Mouse (Mus musculus) spleen, adult 2 months (tissue): ENCODE measurements at regions not wholly inside any gene's neighbourhood (a gene's known extent, or its start where the extent isn't known, plus 50 kb on each side); places are given as distances from the start of the nearest gene placed in this dataset.

Experiments used
- DNase-seq, 2 experiments: peaks; one replicate each; pipeline versions ENCODE4 v3.0.0 to v3.0.0-alpha.2; 2012 to 2021; ENCODE audit warnings: low spot score in 2 of 2, low read depth in 1 of 2
- H3K27ac ChIP-seq: fragments of 200-500 bp; 2 replicates; pipeline ENCODE4 v1.5.1; 2012; ENCODE audit warnings: low read length, inconsistent platforms; ENCODE audit not compliant: insufficient read depth
- H3K27me3 ChIP-seq: fragments of 200-500 bp; 2 replicates; pipeline ENCODE4 v1.6.1; 2012; ENCODE audit warnings: mild to moderate bottlenecking, moderate library complexity, low read length, inconsistent platforms; ENCODE audit not compliant: control insufficient read depth, insufficient read depth
- H3K36me3 ChIP-seq: fragments of 200-500 bp; 2 replicates; pipeline ENCODE4 v1.6.1; 2012; ENCODE audit warnings: mild to moderate bottlenecking, low read length, inconsistent platforms; ENCODE audit not compliant: control insufficient read depth, insufficient read depth
- H3K4me1 ChIP-seq: fragments of 200-500 bp; 2 replicates; pipeline ENCODE4 v1.6.1; 2011; ENCODE audit warnings: inconsistent platforms; ENCODE audit not compliant: control insufficient read depth, insufficient read depth, insufficient read length
- H3K4me3 ChIP-seq: fragments of 200-500 bp; 2 replicates; pipeline ENCODE4 v1.5.1; 2011; ENCODE audit warnings: mild to moderate bottlenecking, inconsistent platforms; ENCODE audit not compliant: insufficient read depth, insufficient read length; ENCODE audit errors: extremely low read depth
- CTCF ChIP-seq: fragments of 200-500 bp; IDR thresholded peaks from 2 replicates; pipeline ENCODE4 v1.5.1; 2011; ENCODE audit warnings: mild to moderate bottlenecking, inconsistent platforms; ENCODE audit not compliant: insufficient read depth, insufficient read length, insufficient replicate concordance; ENCODE audit errors: extremely low read depth
- POLR2A ChIP-seq: fragments of 200-500 bp; IDR thresholded peaks from 2 replicates; pipeline ENCODE4 v1.6.1; 2011; ENCODE audit warnings: low read depth, low read length, inconsistent platforms
- WGBS: fragments of 180-500 bp; shearing (Covaris S2); methylation state at CpG from one replicate; pipeline ENCODE4 v1.1.7; 2018; 5-methylcytosine and 5-hydroxymethylcytosine counted together

DNA sequence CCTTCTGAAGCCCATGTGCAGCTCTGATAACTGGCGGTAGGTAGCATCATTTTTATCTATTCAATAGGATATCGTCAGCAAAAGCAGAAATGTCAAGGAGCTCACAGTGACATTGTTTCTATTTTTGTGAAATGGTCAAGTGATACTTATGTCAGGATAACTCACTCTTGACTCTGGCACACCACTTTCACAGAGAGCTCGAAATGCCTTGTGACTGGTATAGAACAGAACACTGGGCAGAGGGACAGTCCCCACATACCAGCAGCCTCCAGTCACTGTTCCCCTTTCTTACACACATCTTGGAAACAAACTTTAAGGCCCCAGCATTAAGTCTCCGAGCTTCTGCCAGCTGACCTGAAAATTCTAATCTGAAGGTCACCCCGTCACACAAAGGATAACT lies 115.1 kb upstream of the Id4 start:
- Histone ChIP-seq H3K27me3 (no peaks in the 10 kb centered on the region), H3K36me3 (no peaks in the 10 kb centered on the region), H3K4me3 (no peak overlapping the region), H3K27ac (no peak overlapping the region), H3K4me1 (no peaks in the 10 kb centered on the region)
- no peak for TF ChIP-seq POLR2A
- TF ChIP-seq CTCF = no peak
- no peak for DNase-seq
- WGBS = 83% methylated on average over 5 of the region's 5 CpGs

GRCm38 (mm10) chr13:48147061-48147460 lies 114.0 kb upstream of the Id4 start:
- no peak for DNase-seq
- 79% methylated on average over 7 of the region's 7 CpGs for WGBS
- no peaks in the 10 kb centered on the region for H3K27me3 ChIP-seq
- no peak overlapping the region for H3K27ac ChIP-seq
- TF ChIP-seq POLR2A (no peak), CTCF (no peak)
- no peaks in the 10 kb centered on the region for H3K4me1 ChIP-seq
- H3K36me3 ChIP-seq = no peaks in the 10 kb centered on the region
- H3K4me3 ChIP-seq = no peak overlapping the region

DNA sequence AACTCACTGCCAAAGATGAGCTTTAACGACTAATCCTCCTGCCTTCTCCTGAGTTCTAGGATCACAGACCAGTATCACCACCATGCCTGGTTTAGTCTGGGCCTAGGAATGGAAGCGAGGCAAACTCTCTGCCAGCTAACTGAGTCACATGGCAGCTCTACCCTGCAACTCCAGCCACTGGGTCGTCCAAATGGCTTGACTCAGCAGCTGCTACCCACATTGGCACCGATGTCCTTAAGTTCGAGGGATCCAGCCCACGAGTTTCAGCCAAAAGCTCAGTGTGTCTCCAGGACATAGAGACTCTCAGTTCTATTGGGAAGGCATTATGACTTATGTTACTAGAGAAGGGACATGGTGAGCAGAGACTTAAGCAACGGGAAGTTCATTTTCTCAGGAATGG lies 107.8 kb upstream of the Id4 start:
- no peaks in the 10 kb centered on the region for H3K27me3 ChIP-seq
- 78% methylated on average over 7 of the region's 7 CpGs for WGBS
- no peak overlapping the region for H3K27ac ChIP-seq
- DNase-seq = no peak
- H3K36me3 ChIP-seq = no peaks in the 10 kb centered on the region
- H3K4me3 ChIP-seq = no peak overlapping the region
- TF ChIP-seq CTCF (no peak), POLR2A (no peak)
- no peaks in the 10 kb centered on the region for H3K4me1 ChIP-seq

DNA sequence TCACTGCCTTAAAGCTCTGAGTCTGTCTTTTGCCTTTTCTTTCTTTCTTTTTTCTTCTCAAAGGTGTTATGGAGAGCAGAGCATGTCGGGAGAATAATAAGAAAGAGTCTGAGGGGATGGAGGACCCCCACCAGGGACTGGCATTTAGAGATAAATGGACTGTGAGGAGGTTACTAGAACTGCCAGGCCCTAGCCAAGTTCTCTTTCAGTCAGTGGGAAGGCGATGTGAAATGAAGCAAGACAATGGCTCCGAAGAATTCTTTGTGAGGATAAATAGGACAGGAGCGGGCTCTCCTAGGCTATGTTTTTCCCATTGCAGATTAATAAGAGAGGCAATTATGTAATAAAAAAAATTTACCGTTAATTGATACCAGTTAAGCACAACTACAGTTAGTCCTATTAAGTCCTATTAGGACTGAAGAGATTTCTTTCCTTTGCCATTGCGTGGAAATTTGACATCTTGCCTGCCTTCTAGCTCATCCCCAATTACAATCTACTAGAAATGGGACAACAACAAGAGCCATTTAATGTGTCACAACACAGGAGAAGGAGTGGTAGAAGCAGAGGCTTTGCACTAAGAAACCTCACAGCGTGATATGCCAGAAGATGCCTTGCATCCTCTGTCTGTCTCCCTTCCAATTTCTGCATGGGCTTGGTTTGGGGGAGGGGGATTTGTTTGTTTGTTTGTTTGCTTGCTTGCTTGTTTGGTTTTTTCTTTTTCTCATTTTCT lies 107.2 kb upstream of the Id4 start:
- H3K27me3 ChIP-seq = no peaks in the 10 kb centered on the region
- no peaks in the 10 kb centered on the region for H3K4me1 ChIP-seq
- H3K4me3 ChIP-seq = no peak overlapping the region
- H3K36me3 ChIP-seq = no peaks in the 10 kb centered on the region
- 86% methylated on average over 7 of the region's 7 CpGs for WGBS
- DNase-seq = no peak
- no peak overlapping the region for H3K27ac ChIP-seq
- TF ChIP-seq POLR2A = no peak
- no peak for TF ChIP-seq CTCF

GRCm38 (mm10) chr13:48154414-48155105 lies 106.5 kb upstream of the Id4 start:
- Histone ChIP-seq H3K4me3 (no peak overlapping the region), H3K4me1 (no peaks in the 10 kb centered on the region), H3K27ac (no peak overlapping the region), H3K36me3 (no peaks in the 10 kb centered on the region), H3K27me3 (no peaks in the 10 kb centered on the region)
- DNase-seq = no peak
- 66% methylated on average over 6 of the region's 6 CpGs for WGBS
- TF ChIP-seq CTCF = no peak
- TF ChIP-seq POLR2A = no peak

DNA sequence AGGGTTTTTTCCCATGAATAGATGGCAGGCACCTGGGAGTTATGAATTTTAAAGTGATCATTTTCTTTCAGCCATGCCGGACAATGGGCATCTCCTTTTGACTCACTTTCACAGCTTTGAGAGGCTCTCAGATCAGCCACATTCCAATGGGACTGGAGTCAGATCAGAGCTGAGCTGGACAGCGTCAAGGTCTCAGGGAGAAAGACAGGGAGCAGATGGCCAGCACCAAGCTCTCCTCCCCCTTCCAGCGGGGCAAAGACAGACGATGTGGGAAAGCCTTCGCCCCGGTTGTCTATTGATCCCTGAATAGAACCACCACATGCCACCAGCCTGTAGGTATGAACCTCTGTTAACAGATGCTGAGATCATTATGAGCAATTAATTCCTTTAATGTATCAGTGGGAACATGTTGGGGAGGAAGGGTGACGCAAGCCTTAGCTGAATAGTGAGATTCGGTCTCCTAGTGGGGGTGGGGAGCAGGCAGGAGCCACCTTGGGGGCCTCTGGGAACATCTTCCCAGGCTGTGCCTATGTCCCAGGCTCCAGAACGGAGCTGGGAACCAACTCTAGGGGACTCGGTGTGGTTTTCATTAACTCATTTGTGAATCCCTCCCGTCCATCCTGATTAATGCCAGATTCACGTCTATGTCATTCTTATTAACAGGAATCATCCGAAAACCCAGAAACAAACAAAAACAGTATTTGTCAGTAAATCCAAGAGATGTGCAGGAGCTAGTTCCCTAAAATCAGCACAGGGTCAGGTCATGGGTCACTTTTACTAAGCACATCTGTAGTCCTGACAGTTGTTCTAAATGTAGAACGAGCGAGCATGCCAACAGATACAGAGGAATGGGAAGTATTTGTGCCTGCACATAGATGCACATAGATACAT lies 101.8 kb upstream of the Id4 start:
- Histone ChIP-seq H3K36me3 (no peaks in the 10 kb centered on the region), H3K4me3 (no peak overlapping the region), H3K27ac (no peak overlapping the region), H3K27me3 (no peaks in the 10 kb centered on the region), H3K4me1 (no peaks in the 10 kb centered on the region)
- TF ChIP-seq CTCF (no peak), POLR2A (no peak)
- no peak for DNase-seq
- WGBS = 46% methylated on average over 15 of the region's 15 CpGs
